Mouse (Mus musculus) liver, embryonic 18 days (tissue): ENCODE measurements around the gene Chrnb2. TPM values are rescaled to one million over a fixed set of nuclear protein-coding genes. Genes with fewer than 3 reads are reported as not detected.

ENCODE experiments used
- polyA plus RNA-seq: library from polyadenylated mRNA; depleted of rRNA; stranded (reverse); fragments of >200 nt; gene quantifications from 2 replicates; pipeline ENCODE4 v1.2.3, GENCODE M21; 2012; rRNA removed

Gene Chrnb2
- polyA plus RNA-seq, result 0.10 and 0.13 TPM in 2 replicates

GRCm38 (mm10) chr3:89764119-89764724 lies at the start of gene Chrnb2:
Gene Chrnb2 (minus strand): TSS chr3:89764632.

GRCm38 (mm10) chr3:89772968-89773709 lies 8.7 kb upstream of the Chrnb2 start, which contains the start of gene Ube2q1:
Gene Ube2q1 (plus strand): TSS chr3:89773616.

GRCm38 (mm10) chr3:89714359-89715206 lies 49.8 kb downstream of the Chrnb2 start, which contains the start of gene Adar:
Gene Adar (plus strand): TSS chr3:89715022.

Other genes with a start within 250 kb of the Chrnb2 start
- 0.06 and 0.07 TPM in 2 replicates for gene Kcnn3, start 244.5 kb downstream of the Chrnb2 start, polyA plus RNA-seq
- 16.7 and 18.3 TPM in 2 replicates for gene Adar, start 49.6 kb downstream of the Chrnb2 start, polyA plus RNA-seq
- 12.3 and 13.2 TPM in 2 replicates for gene Ube2q1, start 9.0 kb upstream of the Chrnb2 start, polyA plus RNA-seq
- 0.96 and 1.1 TPM in 2 replicates for gene She, start 66.7 kb upstream of the Chrnb2 start, polyA plus RNA-seq
- gene Il6ra, start 148.6 kb upstream of the Chrnb2 start, polyA plus RNA-seq, result 4.3 and 5.0 TPM in 2 replicates
- gene Atp8b2, start 198.9 kb upstream of the Chrnb2 start, polyA plus RNA-seq, result 4.2 and 6.1 TPM in 2 replicates
- 81.8 and 82.9 TPM in 2 replicates for gene Hax1, start 234.1 kb upstream of the Chrnb2 start, polyA plus RNA-seq